Mouse (Mus musculus) subcutaneous adipose tissue, adult 2 months (tissue): Measurements from ENCODE around the gene Inpp5k. TPM values are rescaled to one million over a fixed set of nuclear protein-coding genes. Genes with fewer than 3 reads are reported as not detected.

Source experiments
- polyA plus RNA-seq: library from polyadenylated mRNA; depleted of rRNA; stranded (reverse); fragments of >200 nt; gene quantifications from 2 replicates; pipeline ENCODE4 v1.2.3, GENCODE M21; 2012; ENCODE audit warnings: low replicate concordance; rRNA removed

Gene Inpp5k
- 68.4 and 78.3 TPM in 2 replicates for polyA plus RNA-seq

GRCm38 (mm10) chr11:75630645-75631229, at the start of gene Inpp5k:
Inpp5k (plus strand) TSS chr11:75630988.

GRCm38 (mm10) chr11:75587493-75588284, 43.1 kb upstream of the Inpp5k start, which contains the start of gene Pitpna:
Pitpna (plus strand) TSS chr11:75588097.

DNA sequence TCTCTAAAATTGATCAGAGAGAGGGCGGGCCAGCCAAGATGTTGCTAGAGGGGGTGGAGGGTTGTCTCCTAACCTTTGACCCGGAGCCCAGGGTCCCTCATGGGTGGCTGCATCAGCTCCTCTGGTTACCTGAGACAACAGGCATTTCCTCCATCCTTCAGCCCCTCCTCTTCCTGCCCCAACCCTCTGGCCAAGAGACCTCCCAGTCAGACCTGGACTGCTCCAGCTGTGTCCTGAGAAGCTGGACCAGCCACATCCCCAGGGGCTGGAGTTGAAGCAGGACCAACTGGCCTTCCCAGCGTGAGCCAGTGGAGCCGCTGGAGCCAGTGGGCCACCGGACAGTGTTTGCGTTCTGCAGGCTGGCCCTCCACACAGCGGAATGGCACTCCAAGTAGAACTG, 19.5 kb downstream of the Inpp5k start, which contains the start of gene Myo1c:
TSS of gene Myo1c (plus strand) at position 194 of the 400 bp plus-strand sequence.

GRCm38 (mm10) chr11:75678747-75679438, 48.1 kb downstream of the Inpp5k start, which contains the start of gene Crk:
Crk (plus strand) TSS chr11:75679259.

Other genes starting within 250 kb of the Inpp5k start
- gene Serpinf1, start 208.3 kb upstream of the Inpp5k start, polyA plus RNA-seq = 508 and 625 TPM in 2 replicates
- 0.14 and 0.82 TPM in 2 replicates for gene Serpinf2, start 191.4 kb upstream of the Inpp5k start, polyA plus RNA-seq
- 17.4 and 21.8 TPM in 2 replicates for gene Wdr81, start 176.3 kb upstream of the Inpp5k start, polyA plus RNA-seq
- 80.9 and 90.7 TPM in 2 replicates for gene Tlcd2, start 169.3 kb upstream of the Inpp5k start, polyA plus RNA-seq
- 85.9 and 139 TPM in 2 replicates for gene Prpf8, start 144.2 kb upstream of the Inpp5k start, polyA plus RNA-seq
- gene Rilp, start 120.9 kb upstream of the Inpp5k start, polyA plus RNA-seq = 7.7 and 16.1 TPM in 2 replicates
- 21.1 and 38.3 TPM in 2 replicates for gene Scarf1, start 117.4 kb upstream of the Inpp5k start, polyA plus RNA-seq
- 37.7 and 38.5 TPM in 2 replicates for gene Slc43a2, start 99.3 kb upstream of the Inpp5k start, polyA plus RNA-seq
- gene Pitpna, start 42.9 kb upstream of the Inpp5k start, polyA plus RNA-seq = 57.4 and 68.5 TPM in 2 replicates
- gene Myo1c, start 19.5 kb downstream of the Inpp5k start, polyA plus RNA-seq = 161 and 230 TPM in 2 replicates
- gene Crk, start 48.3 kb downstream of the Inpp5k start, polyA plus RNA-seq = 39.5 and 53.1 TPM in 2 replicates
- gene Ywhae, start 101.9 kb downstream of the Inpp5k start, polyA plus RNA-seq = 191 TPM in 2 replicates
- gene Doc2b, start 165.1 kb downstream of the Inpp5k start, polyA plus RNA-seq = 1.3 and 1.7 TPM in 2 replicates